Mouse (Mus musculus) erythroblast, embryonic 14.5 days (primary cell): Measurements from ENCODE around the gene Pdxp. TPM values are rescaled to one million over a fixed set of nuclear protein-coding genes. Genes with fewer than 3 reads are reported as not detected.

Source experiments
- H3K27me3 ChIP-seq: 2 replicates; pipeline ENCODE4 v1.6.1; 2012; ENCODE audit warnings: inconsistent platforms; ENCODE audit not compliant: control insufficient read depth
- H3K36me3 ChIP-seq: 2 replicates; pipeline ENCODE4 v1.6.1; 2012; ENCODE audit warnings: mild to moderate bottlenecking, inconsistent platforms; ENCODE audit not compliant: control insufficient read depth
- H3K4me1 ChIP-seq: 2 replicates; pipeline ENCODE4 v1.6.1; 2012; ENCODE audit warnings: inconsistent platforms; ENCODE audit not compliant: control insufficient read depth
- H3K4me3 ChIP-seq: replicated peaks from 2 replicates; pipeline ENCODE3; 2012; ENCODE audit warnings: moderate library complexity, mild to moderate bottlenecking, inconsistent platforms
- H3K9me3 ChIP-seq: 2 replicates; pipeline ENCODE4 v1.6.1; 2012; ENCODE audit warnings: low read length, inconsistent platforms, mixed read lengths; ENCODE audit not compliant: control insufficient read depth
- GATA1 ChIP-seq: IDR thresholded peaks from 2 replicates; pipeline ENCODE4 v1.6.1; 2012; ENCODE audit warnings: low read length, inconsistent platforms, mixed read lengths
- TAL1 ChIP-seq: IDR thresholded peaks from 3 replicates; pipeline ENCODE4 v1.6.1; 2012; ENCODE audit warnings: low read length, inconsistent platforms, mixed read lengths
- polyA plus RNA-seq: library from polyadenylated mRNA; stranded (reverse); fragments of >175 nt; gene quantifications from 2 replicates; pipeline ENCODE4 v1.2.3, GENCODE M21; 2012

Gene Pdxp
- polyA plus RNA-seq, 1 experiment, result 2.1 TPM

DNA sequence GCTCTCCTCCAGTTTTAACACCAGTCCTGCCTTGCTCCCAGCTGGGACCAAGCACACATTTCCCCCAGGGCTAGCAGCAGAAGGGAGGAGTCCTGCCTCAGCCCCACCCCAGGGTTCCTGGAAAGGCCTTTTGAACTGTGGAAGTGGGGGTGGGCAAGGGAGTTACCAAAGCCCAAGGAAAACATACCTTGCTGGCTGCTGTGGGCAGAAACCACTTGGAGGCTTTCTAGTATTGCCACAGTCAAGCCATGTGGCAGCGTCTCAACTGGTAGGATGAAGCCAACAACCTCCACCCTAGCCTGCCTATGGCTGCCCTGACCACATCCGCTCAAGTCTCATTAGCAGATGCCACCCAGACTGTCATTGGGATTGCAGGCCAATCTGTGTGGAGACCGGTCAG, 17.6 kb upstream of the Pdxp start:
- no peaks in the 10 kb centered on the region for H3K27me3 ChIP-seq
- H3K4me1 ChIP-seq, result peaks cover 97% of the 10 kb centered on the region
- TF ChIP-seq TAL1 (no peak), GATA1 (no peak)
- H3K9me3 ChIP-seq, result no peaks in the 10 kb centered on the region
- peaks cover 42% of the 10 kb centered on the region for H3K36me3 ChIP-seq
- H3K4me3 ChIP-seq, result no peak overlapping the region

DNA sequence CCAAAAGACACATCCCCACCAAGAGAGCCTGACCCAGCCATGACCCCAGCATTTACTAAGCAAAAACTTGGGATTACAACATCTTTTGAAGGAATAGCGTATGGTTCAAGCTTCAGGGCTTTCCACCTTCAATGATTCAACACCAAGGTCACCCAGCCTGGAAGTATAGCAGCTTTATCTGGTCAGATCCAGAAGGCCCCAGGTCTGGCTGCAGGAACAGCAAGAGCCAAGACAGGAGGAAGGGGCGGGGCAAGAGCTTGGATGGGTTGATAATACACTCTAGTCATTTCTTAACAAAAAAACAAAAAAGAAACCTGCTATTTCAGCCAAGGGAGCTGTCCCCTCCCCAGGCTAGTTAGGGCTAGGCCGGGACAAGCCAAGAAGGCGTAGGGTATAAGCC, 16.2 kb upstream of the Pdxp start:
- peaks cover 90% of the 10 kb centered on the region for H3K4me1 ChIP-seq
- no peaks in the 10 kb centered on the region for H3K9me3 ChIP-seq
- TF ChIP-seq GATA1 (no peak), TAL1 (no peak)
- no peak overlapping the region for H3K4me3 ChIP-seq
- H3K27me3 ChIP-seq, result no peaks in the 10 kb centered on the region
- peaks cover 29% of the 10 kb centered on the region for H3K36me3 ChIP-seq

DNA sequence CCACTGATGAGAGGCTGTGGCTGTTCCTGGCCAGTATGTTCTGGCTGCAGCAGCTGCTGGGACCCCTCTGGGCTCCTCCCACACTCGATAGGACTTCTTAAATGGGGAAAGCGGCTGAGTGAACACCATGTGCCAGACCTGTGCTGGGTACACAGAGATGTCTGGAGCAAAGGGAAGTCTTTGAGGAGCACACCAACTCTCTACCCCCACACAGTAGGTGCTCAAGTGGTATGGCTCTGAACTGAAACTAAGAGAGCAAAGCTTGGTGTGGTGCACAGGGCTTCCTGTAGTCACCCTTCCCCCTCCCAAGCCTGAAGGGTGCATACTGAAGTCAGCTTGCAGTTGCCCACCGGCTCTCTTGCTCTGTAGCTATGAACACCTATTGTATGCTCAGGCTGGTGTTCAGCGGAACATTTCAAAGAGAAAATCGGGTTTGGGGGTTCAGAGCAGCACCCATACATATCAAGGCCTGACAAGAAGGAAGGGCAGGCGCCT, 15.2 kb upstream of the Pdxp start:
- peaks cover 24% of the 10 kb centered on the region for H3K36me3 ChIP-seq
- no peaks in the 10 kb centered on the region for H3K27me3 ChIP-seq
- no peak for TF ChIP-seq GATA1
- TF ChIP-seq TAL1, result no peak
- H3K4me1 ChIP-seq, result peaks cover 87% of the 10 kb centered on the region
- peak overlapping the region; percentile 74 for H3K4me3 ChIP-seq
- no peaks in the 10 kb centered on the region for H3K9me3 ChIP-seq

DNA sequence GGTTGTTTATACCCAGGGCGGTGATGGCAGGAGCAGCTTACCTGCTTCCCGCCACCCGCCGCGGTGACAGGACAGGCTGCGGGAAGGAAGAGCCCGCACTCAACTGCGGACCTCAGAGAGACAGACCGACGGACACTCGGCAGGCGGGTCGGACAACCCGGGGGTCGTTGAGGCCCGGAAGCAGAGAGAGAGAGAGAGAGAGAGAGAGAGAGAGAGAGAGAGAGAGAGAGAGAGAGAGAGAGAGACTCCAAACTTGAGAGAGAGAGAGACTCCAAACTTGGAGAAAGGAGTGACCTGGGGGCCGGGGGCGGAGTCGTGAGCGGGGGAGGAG, 14.3 kb upstream of the Pdxp start, which contains the start of gene Gm49510:
TSS of gene Gm49510 (plus strand) at position 259 of the 331 bp plus-strand sequence.
- peak within 1 kb of the TSS; percentile 74 for H3K4me3 ChIP-seq
- peaks cover 24% of the 10 kb centered on the region for H3K36me3 ChIP-seq
- H3K4me1 ChIP-seq, result peaks cover 80% of the 10 kb centered on the region
- TF ChIP-seq GATA1 (no peak), TAL1 (no peak)
- no peaks in the 10 kb centered on the region for H3K27me3 ChIP-seq
- H3K9me3 ChIP-seq, result no peaks in the 10 kb centered on the region

DNA sequence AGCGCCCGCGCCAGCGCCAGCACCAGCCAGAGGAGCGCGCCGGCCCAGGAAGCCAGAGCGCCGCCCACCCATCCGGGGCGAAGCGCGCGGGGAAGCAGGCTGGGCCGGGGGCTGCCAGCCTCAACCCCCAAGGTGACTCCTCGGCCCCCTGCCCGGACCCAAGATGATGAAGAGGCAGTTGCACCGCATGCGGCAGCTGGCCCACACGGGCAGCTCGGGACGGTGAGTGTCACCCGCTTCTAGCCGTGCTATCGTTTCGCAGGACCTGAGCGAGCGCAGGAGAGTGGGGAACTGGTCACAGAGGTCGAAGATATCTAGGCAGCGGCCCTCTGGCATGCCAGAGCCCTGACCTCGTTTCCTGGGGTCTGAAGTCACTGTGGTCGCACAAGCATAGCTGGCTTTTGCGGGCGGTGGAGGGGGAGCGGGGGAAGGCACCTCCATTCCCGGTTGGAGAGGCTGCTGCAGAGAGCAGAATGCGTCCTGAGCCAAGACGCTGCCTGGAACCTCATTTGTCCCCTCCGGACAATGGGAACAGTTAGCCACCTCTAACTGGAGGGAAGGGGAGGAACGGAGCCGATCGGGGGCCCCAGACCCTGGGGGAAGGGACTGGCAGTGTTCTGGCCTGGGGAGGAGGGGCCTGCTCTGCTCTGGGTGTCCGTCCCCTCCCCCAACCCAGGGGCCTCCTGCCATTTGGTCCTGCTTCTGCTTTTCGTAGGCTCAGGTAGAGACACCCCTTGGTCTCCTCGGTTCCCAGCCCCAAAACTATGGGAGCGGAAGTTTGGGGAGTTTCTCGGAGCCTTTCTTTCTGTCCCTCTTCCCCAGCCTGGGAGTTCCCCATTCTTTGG, 13.8 kb upstream of the Pdxp start, which contains the start of gene Sh3bp1:
TSS of gene Sh3bp1 (plus strand) at position 29 of the 845 bp plus-strand sequence.
- H3K36me3 ChIP-seq, result peaks cover 25% of the 10 kb centered on the region
- H3K4me1 ChIP-seq, result peaks cover 74% of the 10 kb centered on the region
- H3K4me3 ChIP-seq, result peak within 1 kb of the TSS; percentile 74
- no peaks in the 10 kb centered on the region for H3K9me3 ChIP-seq
- no peak for TF ChIP-seq GATA1
- TF ChIP-seq TAL1, result no peak
- no peaks in the 10 kb centered on the region for H3K27me3 ChIP-seq

DNA sequence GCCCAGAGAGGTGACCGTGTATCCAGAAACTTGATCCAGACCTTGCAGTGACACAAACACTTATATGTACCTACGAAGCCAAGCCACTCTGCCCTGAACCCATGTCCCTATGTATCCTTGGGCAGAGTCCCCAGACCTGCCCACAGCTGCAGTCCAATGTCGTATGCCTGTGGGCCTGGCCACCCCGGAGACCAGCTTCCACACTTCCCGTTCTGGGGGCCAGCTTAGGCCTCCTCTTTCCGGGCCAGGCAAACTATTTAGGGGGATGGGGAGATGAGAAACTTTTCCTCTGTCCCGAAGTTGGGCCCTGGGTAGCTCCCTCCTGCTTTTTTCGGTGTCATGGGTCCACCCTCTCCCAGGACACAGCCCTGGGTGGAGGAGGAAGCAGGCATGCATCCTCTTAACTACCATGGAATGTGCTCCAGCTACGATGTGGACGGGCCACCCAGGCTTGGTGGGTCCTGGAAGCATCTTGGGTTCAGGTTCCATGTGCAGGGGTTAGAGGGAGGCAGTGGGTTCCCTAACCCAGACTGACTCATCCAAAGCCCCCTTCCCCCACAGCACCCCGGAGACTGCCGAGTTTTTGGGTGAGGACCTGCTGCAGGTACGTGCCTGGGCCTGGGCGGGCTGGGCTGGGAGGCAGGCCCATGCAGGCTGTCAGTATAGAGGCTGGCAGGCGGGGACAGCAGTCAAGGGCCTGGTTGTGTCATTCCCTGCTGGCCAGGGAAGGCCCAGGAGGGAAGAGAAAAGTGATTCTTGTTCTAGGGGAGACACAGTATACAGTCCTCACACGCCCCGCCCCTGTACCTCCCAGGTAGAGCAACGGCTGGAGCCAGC, 12.9 kb upstream of the Pdxp start:
- Histone ChIP-seq H3K4me3 (peak overlapping the region; percentile 74), H3K4me1 (peaks cover 66% of the 10 kb centered on the region), H3K9me3 (no peaks in the 10 kb centered on the region), H3K27me3 (no peaks in the 10 kb centered on the region), H3K36me3 (peaks cover 27% of the 10 kb centered on the region)
- TF ChIP-seq TAL1, result no peak
- no peak for TF ChIP-seq GATA1

DNA sequence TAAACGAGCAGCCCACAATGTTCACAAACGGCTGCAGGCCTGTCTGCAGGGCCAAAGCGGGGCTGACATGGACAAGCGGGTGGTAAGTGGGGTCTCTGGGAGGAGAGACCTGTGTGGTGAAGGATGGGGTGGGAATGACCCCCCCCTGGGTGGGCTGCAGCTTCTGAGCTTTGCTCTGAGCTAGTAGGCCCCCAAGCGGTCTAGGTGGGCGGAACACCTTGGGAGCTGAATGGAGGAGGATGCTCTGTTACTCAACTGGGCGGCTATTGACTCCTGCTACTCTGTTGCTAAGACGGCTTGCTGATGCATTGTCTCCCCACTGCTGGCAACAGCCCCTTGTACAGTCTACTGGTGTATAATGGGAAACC, 12.3 kb upstream of the Pdxp start:
- Histone ChIP-seq H3K4me3 (no peak overlapping the region), H3K36me3 (peaks cover 31% of the 10 kb centered on the region)

DNA sequence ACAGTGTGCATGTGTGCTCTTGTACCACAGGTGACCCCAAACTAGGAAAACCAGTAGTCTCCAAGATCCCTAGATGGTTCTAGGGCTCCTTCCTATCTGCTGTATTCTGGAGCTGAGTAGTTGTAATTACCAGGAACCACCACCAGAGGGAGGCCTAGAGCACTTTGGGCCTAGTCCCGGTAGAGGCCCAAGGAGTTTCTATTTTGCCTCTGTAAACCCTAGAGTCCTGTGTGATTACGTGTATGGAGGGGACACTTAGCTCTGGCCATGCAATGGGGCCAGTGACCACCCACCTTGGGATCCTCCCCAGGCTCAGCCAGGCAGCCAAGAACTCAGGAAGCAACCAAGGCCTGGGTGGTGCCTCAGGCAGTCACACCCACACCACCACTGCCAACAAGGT, 10.5 kb upstream of the Pdxp start:
- no peak overlapping the region for H3K4me3 ChIP-seq
- peaks cover 42% of the 10 kb centered on the region for H3K4me1 ChIP-seq
- H3K27me3 ChIP-seq, result no peaks in the 10 kb centered on the region
- H3K36me3 ChIP-seq, result peaks cover 49% of the 10 kb centered on the region
- no peaks in the 10 kb centered on the region for H3K9me3 ChIP-seq
- TF ChIP-seq TAL1, result no peak
- TF ChIP-seq GATA1, result no peak

More for the DNA sequence above, 12.3 kb upstream of the Pdxp start:
- Histone ChIP-seq H3K4me1 (peaks cover 60% of the 10 kb centered on the region), H3K27me3 (no peaks in the 10 kb centered on the region), H3K9me3 (no peaks in the 10 kb centered on the region)
- TF ChIP-seq TAL1 (no peak), GATA1 (no peak)

DNA sequence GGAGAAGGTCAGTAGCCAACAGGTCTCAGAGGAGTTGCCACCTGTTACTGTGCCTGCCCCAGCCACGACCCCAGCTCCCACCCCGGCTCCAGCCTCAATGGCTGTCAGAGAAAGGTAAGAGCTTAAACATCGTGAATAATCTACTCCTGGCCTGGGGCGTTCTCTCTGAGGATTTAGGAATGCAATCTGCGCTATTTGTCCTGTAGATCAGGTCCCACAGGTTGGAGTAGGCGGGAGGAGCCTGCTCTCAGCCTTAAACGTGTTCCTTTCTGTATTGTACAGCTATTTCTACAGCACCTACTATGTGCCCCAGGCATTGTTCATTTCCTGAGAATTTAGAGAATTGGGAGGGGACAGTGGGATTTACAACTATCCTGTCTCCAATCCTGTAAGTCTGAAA, 5.3 kb upstream of the Pdxp start:
- peaks cover 81% of the 10 kb centered on the region for H3K36me3 ChIP-seq
- H3K27me3 ChIP-seq, result no peaks in the 10 kb centered on the region
- no peak overlapping the region for H3K4me3 ChIP-seq
- H3K4me1 ChIP-seq, result peaks cover 39% of the 10 kb centered on the region
- no peak for TF ChIP-seq GATA1
- no peak for TF ChIP-seq TAL1
- no peaks in the 10 kb centered on the region for H3K9me3 ChIP-seq
